Mouse (Mus musculus) layer of hippocampus, adult 11-12 months (tissue): ENCODE results near the gene Gm49342.
"Not testable (repeated sequence)": the region's sequence is repeated elsewhere in the genome, so short reads cannot be mapped to it uniquely, and the experiment has no call there.

Source experiments
- DNase-seq: peaks from one replicate; pipeline ENCODE4 v3.0.0; 2022; ENCODE audit warnings: low spot score

Gene Gm49342

DNA sequence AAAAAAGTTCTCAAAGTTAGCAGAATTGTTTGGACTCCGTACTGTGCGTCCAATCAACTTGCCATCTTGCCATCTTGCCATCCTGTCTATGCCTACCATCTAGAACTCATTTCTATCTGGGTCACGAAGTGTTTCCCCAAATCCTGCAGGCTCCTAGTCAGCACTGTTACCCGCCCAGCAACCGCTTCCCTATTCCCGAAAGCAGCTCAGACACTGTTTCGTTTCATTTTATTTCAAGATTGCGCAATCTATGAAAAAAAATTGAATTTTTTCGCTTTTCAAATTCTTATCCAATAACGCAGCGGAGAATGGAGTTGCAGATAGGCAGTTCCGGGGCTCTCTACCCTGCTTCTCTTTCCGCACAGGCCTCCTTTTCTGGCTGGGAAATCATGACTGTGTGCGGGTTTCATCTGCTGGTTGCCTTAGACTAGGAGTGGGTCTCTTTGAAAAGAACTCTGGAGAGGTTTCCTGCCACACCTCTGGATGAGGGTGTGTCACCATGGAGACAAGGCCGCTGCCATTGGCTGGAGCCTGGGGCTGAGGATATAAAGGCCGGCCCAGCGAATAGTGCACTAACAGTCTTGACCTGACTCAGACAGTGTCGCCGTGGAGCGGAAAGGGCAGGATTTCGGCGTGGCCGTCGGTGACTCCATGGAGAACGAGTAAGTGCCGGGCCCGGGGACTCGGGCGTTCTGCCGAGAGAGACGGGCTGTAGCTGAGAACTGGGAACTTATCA is at the start of gene Gm49342:
TSS of gene Gm49342 (plus strand) at position 586 of the 736 bp plus-strand sequence.
- DNase-seq: peak; percentile 92

DNA sequence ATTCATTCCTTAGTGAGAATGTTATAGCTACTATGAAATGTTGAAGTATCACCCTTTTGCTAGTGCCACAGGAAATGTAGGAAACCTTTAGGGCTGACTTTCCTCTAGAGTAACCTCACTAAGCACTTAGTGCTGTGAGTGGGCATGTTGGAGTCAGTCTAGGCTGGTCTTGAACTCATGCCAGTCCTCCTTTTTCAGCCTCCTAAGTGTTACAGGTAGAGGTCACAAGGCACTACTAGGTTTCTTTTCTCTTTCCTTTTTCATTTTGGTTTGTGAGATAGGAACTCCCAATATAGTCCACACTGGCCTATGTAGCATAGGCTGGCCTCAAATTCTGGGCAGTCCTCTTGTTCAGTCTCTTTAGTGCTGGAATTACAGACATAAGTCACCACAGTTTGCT is 48.9 kb upstream of the Gm49342 start:
- DNase-seq: no peak

DNA sequence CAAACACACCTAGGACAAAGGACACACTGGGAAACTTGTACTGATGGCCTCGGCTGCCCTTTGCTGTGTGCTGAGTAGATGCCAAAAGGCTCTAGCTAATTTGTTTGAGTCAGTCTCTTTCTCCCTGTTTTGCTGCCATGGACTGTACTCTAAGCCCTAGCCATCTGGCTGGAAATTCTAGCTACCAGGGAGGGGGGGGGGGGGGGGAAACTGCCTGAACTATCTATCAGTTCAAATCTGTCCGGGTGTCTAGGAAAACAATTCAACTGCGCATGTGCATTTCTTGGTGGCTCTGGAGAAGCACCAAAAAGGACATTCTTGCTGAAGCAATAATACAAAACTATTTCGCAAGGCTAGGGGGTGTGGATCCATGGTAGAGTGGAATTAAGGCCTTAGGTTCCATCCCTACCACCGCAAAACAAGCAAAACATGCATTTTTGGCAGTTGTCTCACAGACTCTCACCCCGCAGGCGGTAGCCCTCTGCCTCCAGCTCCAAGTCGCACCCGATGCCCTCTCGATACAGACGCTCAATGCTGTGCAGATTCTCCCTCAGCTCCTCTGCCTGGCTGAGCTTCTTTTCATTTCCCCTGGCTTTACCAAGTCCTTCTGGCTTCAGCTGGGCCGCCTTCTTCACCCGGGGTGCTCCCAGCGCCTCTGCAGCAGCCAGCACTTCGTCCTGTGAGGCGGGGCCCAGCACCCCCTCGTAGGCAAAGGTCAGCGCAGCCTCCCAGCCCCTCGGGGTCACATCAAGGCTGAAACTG is 48.2 kb upstream of the Gm49342 start:
- DNase-seq: peak; percentile 63

DNA sequence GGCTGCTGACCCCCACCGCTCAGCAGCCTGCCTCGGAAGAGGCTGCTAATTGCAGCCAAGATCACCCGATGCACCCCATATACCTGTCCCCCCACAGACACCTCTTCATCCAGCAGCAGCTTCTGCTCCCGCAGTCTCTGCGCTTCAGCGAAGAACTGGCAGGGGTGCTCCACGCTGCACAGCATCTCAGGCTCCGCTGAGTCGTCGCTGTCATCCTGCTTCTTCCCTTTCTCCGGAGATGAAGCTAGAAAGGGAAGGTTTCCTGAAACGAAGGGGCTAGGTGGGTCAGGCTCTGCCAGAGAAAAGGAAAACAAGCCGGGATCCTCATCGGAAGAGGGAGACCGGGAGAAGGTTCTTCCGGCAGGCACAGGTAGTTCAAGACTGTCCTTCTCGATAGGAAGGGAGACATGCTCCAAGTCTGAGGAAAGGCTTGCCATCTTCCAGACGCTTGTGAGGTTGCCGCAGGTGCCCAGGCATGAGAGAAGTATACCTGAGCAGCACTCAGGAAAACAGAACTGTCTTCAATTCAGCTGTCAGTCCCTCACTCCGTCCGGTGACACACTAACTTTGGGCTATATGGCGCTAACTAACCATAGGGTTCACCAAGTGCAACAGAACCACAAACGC is 47.5 kb upstream of the Gm49342 start:
- DNase-seq: peak; percentile 21

DNA sequence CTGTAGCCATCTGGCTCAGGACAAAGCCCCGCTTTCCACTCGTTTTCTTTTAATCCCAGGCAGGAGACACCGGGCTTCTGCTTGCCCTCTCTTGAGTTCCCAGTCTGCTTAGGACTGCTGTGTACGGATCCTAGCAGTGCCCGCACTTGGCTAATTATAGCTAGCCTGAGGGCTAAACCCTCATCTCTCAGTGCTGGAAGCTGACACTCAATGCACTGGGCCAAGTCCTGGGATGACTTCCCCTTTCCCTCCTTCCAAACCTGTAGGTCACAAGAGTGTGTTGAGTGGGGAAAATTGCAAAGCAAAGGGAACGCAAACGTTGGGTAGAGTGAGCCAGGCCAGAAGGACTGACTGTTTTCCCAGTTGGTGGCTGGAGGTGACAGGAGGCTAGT is 46.9 kb upstream of the Gm49342 start, which contains the start of gene Klhl33:
TSS of gene Klhl33 (minus strand) at position 134 of the 392 bp plus-strand sequence.
- DNase-seq: no peak

DNA sequence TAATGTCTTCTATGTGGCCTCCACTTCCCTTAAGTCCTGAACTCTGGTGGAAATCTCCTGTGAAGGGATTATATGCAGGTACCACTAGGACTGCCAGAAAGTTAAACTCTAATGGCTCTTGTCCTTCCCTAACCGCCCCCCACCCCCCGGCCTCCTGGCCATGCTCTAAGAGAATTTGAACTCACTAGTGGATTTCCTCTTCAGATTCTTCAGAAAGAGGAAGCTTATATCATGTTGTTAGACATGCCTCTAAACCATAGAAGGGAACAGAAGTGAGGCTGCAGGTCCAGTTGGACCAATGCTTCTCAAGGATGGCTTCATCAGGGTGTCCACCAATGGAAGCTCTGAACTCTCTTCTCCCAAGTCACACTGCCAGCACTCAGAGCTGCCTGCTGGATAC is 46.3 kb upstream of the Gm49342 start:
- not testable (repeated sequence) for DNase-seq

DNA sequence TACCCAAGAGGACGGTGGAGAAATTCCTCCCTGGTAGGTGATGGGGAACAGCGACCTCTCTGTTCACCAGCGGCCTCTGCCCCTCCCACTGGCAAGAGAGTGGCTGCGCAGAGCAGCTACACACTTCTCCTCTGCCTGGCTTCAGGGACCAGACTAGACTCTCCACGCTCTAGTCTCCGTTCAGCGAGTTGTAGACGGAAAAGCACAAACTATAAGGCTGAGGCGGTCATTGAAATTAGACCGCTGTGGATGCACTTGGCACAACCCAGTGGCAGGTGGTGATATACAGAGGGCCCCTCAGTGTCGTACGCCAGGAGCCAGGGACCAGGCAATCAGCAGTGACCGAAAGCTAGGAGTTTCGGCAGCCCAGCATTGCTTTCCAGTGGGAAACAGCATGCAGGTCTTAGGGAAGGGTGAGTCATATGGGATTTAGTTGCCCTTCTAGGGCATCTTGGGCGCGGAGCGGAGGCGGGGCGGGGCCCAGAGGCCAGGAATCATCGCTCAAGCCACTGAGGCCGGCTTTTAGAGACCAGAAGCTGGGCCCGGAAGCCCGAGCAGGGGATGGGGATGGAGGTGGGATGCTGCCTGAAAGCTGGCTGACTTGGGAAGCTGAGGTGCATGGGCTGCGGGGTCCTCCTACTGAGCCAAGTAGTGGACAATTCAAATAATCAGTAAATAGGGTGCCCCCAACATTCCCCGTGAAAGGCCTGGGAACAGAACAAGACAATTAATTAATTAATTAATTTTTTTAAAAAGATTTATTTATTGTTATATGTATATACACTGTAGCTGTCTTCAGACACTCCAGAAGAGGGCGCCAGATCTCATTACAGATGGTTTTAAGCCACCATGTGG is 40.1 kb upstream of the Gm49342 start:
- DNase-seq: no peak

DNA sequence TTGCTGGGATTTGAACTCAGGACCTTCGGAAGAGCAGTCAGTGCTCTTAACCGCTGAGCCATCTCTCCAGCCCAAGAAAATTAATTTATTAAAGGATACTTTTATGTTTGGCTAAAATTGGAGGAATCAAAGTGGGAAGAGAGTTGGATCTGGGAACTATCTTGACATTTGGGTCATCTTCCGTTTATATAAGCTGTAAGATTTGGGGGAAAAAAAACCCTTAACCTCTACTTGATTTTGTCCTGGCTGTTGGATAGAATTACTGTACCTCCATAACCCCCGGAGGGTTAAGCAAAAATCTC is 39.5 kb upstream of the Gm49342 start:
- DNase-seq: no peak

DNA sequence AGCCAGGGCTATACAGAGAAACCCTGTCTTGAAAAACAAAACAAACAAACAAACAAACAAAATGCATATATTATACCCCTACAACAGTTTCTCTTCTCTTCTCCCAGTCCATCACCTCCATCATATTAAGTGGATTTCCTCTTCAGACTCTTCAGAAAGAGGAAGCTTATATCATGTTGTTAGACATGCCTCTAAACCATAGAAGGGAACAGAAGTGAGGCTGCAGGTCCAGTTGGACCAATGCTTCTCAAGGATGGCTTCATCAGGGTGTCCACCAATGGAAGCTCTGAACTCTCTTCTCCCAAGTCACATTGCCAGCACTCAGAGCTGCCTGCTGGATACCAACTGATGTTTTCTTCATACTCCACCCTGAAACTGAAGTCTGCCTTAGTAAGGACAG is 39.0 kb upstream of the Gm49342 start:
- not testable (repeated sequence) for DNase-seq

DNA sequence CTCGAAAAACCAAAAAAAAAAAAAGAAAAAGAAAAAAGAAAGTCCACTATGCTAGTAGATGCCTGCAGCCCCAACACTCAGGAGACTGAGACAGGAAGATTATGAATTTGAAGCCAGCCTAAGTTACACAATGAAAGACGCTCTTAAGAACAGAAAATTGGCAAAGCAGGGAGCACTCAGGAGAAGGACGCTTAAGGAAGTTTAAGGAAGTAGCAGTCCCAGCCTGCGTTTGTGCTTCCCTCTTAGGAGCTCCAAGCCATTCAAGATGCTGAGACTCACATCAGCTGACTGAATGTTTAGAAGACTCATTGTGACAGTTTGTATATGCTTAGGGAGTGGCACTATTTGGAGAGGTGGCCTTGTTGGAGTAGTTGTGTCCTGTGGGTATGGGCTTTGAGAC is 36.2 kb upstream of the Gm49342 start:
- DNase-seq: no peak

DNA sequence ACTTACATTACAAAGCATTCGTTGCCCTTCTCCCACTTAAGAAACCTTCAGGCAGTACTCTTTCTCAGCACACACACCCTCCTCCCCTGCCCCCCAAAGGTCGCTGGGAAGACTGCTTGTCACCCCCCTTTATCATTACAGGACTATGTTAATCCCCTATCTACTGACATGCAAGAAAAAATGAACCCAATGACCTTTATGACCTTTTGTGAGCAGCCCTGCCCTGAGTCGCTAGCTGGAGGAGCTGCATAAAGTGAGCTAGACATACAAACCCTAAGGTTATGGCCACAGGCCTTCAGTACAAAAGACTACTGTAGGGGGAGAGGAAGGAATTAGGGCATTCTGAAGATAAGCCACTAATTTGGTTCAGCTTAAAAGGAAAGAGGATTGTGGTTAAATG is 33.0 kb upstream of the Gm49342 start:
- no peak for DNase-seq

DNA sequence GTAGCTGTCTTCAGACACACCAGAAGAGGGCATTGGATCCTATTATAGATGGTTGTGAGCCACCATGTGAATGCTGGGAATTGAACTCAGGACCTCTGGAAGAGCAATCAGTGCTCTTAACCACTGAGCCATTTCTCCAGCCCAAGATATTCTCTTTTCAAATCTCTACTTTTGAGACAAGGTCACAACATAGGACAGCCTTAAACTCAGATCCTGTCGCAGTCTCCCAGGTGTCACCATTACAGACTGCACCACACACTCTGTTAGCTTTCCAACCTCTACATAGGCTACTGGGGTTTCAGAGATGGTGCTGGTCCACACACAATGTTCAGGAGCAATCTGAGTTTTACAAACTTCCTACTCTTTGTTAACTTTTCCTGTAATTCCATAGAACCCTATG is 20.9 kb upstream of the Gm49342 start:
- not testable (repeated sequence) for DNase-seq

DNA sequence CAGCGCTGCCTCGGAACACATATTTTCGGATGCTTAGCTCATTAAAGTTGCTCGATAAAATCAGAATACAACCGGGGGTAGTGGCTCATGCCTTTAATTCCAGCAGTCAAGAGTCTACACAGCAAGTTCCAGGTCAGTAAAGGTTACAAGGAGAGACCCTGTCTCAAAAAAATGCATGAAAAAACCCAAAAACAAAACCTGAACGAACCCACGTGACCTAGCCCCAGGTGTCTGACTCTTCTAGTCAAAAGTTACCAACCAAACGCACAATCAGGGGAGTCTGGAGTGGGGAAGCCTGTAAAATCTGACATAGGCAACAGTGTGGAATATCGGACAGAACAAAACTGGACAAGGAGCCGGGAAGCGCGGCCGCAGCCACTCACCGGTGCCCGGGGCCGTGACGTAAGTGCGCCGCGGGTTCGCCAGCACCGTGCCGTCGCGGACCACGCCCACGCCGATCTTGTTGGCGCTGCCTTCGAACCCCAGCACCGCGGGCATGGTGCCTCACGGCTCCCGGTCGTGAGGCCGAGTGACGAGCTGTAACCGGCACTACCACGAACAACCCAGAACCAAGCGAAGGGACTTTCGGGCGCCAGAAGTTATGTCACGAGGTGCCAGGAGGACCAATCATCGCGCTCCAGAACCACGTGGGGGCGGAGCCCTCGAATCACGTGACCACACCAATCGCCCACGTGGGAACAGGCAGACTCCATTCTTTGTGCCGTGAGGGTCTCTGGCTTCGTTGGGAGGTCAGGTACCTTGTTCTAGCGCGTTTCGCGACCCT is 19.8 kb upstream of the Gm49342 start, which contains the start of the genes Osgep and Apex1:
TSS of gene Osgep (minus strand) at position 613 of the 784 bp plus-strand sequence.
TSS of gene Apex1 (plus strand) at position 688 of the 784 bp plus-strand sequence.
- DNase-seq: peak; percentile 98

DNA sequence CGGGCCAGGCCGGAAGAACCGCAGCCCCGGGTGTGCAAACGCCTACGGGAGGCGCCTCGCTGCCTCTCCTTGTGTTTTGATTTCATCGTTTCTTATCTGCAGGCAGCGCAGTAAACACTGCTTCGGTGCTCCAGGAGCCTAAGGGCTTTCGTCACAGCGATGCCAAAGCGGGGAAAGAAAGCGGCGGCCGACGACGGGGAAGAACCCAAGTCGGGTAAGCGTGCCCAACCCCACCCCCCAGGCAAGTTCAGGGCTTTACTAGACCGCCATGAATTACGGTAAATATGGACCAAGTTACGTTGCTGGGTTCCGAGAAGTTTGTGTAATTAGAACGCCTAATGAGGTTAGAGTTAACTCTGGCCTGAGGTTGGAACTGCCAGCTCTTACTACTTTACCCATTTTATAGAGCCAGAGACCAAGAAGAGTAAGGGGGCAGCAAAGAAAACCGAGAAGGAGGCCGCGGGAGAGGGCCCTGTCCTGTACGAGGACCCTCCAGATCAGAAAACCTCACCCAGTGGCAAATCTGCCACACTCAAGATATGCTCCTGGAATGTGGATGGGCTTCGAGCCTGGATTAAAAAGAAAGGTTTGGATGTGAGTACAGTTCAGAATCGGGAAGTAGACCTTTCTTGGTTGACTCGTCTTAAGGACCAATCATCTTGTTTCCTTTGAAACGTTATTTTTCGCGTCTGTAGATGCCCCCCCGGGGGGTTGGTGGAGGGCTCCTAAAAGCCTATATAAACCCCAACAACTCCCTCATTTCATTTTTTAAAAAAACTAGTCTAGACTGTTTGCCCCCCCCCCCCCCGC is 19.0 kb upstream of the Gm49342 start:
- DNase-seq: no peak

DNA sequence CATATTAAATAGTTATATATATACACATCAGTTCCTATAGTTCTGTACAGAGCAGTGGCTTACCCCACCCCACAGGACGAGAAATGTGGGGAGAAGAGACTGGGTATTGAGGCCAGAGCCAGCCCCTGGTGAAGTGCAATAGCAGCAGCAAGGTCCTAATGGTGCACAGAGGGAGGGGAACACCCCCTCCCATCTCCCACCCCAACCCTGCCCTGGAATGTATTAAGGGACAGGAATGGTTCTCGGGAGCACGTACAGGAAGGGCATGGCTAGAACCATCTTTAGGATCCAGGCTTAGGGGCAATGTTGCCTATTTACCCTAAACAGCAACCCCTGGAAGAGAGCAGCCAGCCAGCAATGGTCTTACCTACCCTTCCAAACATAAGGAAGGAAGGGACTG is 17.0 kb upstream of the Gm49342 start:
- no peak for DNase-seq

DNA sequence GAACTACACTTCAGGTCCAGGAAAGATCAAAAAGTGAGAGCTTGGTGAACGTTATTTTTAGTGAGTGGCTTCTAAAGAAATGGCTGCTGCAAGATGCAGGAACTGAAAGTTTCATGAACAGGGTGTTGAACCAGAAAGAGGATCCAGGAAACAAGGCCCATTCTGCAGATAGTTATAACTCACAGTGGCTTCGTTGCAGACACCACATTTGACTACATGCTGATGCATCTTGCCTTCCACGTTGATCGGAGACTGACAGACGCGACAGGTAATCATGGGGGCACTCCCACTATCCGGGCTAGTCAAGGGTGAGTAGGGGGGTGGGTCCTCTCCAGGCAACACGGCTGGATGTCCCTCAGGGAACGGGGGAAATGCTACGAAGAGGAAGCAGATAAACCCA is 14.4 kb upstream of the Gm49342 start:
- DNase-seq: no peak

DNA sequence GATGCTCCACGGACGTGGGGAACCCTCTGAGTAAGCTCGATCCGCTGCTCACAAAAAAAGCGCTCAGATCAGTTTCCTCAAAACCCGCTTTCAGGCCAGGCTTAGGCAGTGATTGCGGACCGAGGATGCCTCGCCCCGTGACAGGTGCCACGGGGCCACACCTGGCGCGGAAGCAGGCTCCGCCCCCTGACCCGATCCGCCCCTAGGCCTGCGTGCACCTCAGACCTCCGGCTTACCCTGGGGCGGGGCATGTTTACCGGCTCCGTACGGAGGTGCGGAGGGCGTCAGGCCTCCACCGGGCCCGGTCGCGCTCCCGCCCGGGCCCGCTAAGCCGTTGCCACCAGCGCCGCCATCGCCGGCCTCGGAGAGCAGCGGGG is 14.0 kb upstream of the Gm49342 start:
- peak; percentile 63 for DNase-seq

DNA sequence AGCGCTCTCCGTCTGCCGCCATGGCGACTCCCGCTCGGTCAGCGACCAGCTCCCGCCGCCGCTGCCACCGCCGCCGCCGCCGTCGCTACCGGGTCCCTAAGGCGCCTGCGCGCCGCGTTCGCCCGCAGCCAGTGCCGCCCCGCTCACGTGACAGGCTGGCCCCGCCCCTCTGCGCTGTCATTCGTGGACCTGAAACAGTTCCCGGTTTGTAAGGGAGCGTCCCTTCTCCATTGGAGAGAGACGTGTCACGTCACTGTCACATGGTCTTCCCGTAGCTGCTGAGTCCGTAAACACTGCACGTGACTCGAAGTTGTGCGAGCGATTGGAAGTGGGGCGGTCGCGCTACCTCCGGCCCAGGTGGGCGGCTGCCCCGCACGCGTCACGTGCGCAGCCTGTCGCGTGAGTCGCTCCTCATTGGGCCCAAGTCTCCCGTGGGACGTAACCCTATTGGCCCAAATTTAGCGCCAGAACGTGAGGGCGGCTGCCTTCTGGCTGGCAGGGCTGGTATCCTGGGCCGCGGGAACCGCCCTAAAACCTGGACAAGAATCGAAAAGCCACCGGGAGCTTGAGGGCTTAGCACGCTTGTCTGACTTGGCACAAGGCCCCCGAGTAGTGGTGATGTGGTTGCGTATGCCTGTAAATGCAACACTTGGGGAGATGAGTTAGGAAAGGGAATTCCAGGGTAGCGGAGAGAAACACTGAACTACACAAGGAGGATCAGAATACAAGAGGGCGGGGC is 13.4 kb upstream of the Gm49342 start, which contains the start of the genes Pip4p1 and Pnp:
TSS of gene Pip4p1 (minus strand) at position 103 of the 739 bp plus-strand sequence.
TSS of gene Pnp (plus strand) at position 329 of the 739 bp plus-strand sequence.
- peak; percentile 99 for DNase-seq

DNA sequence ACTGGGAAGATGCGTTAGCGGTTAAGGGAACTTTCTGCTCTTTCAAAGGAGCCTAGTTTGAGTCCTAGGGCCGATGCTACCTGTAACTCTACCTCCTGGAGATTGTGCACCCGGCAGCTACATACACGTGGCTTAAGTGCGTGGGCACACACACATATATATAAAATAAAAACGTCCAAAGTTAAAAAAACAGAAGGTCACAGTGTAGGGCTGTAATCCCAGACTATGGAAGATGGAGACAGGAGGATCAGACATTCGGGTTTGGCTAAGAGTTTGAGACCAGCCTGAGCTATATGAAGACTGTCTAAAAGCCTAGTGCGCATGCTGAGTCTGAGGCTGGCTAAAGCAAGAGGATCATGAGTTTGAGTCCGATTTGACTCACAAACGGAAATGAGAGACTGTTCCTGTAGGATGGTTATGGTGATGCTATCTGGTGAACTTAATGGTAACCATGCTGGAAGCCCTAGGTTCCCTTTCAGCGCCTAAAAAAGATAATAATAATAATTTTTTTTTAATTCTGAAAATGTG is 12.8 kb upstream of the Gm49342 start:
- no peak for DNase-seq
